Mouse (Mus musculus) heart, embryonic 14.5 days (tissue): Measurements from ENCODE around the gene Ptrh1. TPM values are rescaled to one million over a fixed set of nuclear protein-coding genes. Genes with fewer than 3 reads are reported as not detected.
A peak's percentile ranks its signal among the peaks of the same experiment; 100 is the strongest.

ENCODE experiments used
- ATAC-seq: fragments of 200-750 bp; cut with Nextera tagmentation; 2 replicates; pipeline ENCODE4 v1.8.0; 2017; ENCODE audit warnings: low read depth, moderate TSS enrichment; ENCODE audit not compliant: insufficient number of reproducible peaks, insufficient read depth, low FRiP score
- H3K27ac ChIP-seq, 2 experiments: fragments of 200-500 bp in 1 of 2; fragments of 300-500 bp in 1 of 2; sonication (generic) in 1 of 2; replicated peaks in 1 of 2; 2 replicates each; pipeline ENCODE4 v1.5.1; 2012 to 2014; ENCODE audit warnings: low read depth in 2 of 2, low read length in 2 of 2, control low read depth in 1 of 2, mild to moderate bottlenecking in 1 of 2, mixed read lengths in 1 of 2; ENCODE audit not compliant: control insufficient read depth in 1 of 2, insufficient read depth in 1 of 2
- H3K27me3 ChIP-seq: fragments of 300-500 bp; sonication (generic); 2 replicates; pipeline ENCODE4 v1.6.1; 2014; ENCODE audit warnings: mild to moderate bottlenecking, low read length, control low read depth; ENCODE audit not compliant: control insufficient read depth, insufficient read depth
- H3K36me3 ChIP-seq: fragments of 300-500 bp; sonication (generic); 2 replicates; pipeline ENCODE4 v1.6.1; 2014; ENCODE audit warnings: mild to moderate bottlenecking, control low read depth, low read length, mixed read lengths; ENCODE audit not compliant: control insufficient read depth, insufficient read depth
- H3K4me1 ChIP-seq, 2 experiments: fragments of 200-500 bp in 1 of 2; fragments of 300-500 bp in 1 of 2; sonication (generic) in 1 of 2; 2 replicates each; pipeline ENCODE4 v1.6.1; 2012 to 2014; ENCODE audit warnings: low read length in 2 of 2, control low read depth in 1 of 2, mixed read lengths in 1 of 2; ENCODE audit not compliant: control insufficient read depth in 2 of 2, insufficient read depth in 2 of 2
- H3K4me2 ChIP-seq: fragments of 300-500 bp; sonication (generic); 2 replicates; pipeline ENCODE4 v1.6.1; 2014; ENCODE audit warnings: mild to moderate bottlenecking, low read length
- H3K4me3 ChIP-seq, 2 experiments: fragments of 200-500 bp in 1 of 2; fragments of 300-500 bp in 1 of 2; sonication (generic) in 1 of 2; 2 replicates each; pipeline ENCODE4 v1.5.1; 2012 to 2014; ENCODE audit warnings: low read length in 2 of 2, mild to moderate bottlenecking in 2 of 2, control low read depth in 1 of 2, low read depth in 1 of 2, moderate library complexity in 1 of 2; ENCODE audit not compliant: control insufficient read depth in 1 of 2, insufficient read depth in 1 of 2
- H3K9ac ChIP-seq: fragments of 300-500 bp; sonication (generic); 2 replicates; pipeline ENCODE4 v1.6.1; 2014; ENCODE audit warnings: mild to moderate bottlenecking, low read length
- H3K9me3 ChIP-seq: fragments of 300-500 bp; sonication (generic); 2 replicates; pipeline ENCODE4 v1.6.1; 2016; ENCODE audit warnings: low read length, control low read depth; ENCODE audit not compliant: control insufficient read depth
- WGBS: fragments of 180-500 bp; shearing (Covaris S2); extraction: QIAGEN DNeasy Blood & Tissue Kit; methylation state at CpG from one replicate; pipeline ENCODE4 v1.1.7; 2014; 5-methylcytosine and 5-hydroxymethylcytosine counted together
- polyA plus RNA-seq: library from polyadenylated mRNA; unstranded; fragments of >200 nt; fragmentation: Nextera tagmentation; extraction: Ambion mirVana; gene quantifications from 2 replicates; pipeline ENCODE4 v1.2.1, GENCODE M21; 2014

The Ptrh1 gene
- polyA plus RNA-seq, 1 experiment from 2014 or later: 3.6 TPM

DNA sequence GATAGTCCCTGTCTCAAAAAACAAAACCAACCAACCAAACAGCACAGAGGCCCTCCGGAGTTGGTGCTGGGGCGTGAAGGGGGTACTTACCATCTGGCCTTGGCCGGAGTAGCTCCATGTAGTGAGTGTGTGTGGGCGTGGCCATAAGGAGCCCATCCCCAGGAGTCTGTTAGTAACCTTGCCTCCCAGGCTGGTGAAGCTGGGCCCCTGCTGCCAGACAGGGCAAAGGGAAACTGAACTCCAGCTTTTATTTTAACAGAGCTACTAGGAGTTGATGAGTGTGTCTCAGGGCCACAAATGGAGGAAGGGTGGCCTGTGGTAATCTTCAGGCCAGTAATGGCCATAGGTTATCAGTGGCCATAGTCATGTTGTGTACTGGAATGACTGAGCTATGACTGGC, 41.1 kb upstream of the Ptrh1 start:
- no peak overlapping the region; the same call in 1 of the 2 replicates for H3K4me2 ChIP-seq
- peaks cover 6 to 16% of the 10 kb centered on the region in 2 experiments for H3K4me1 ChIP-seq
- H3K27ac ChIP-seq: peak overlapping the region; percentile 65
- H3K4me3 ChIP-seq: no peak overlapping the region
- peak; percentile 28; the same call in 1 of the 2 replicates for ATAC-seq
- no peaks in the 10 kb centered on the region for H3K9me3 ChIP-seq
- no peaks in the 10 kb centered on the region for H3K36me3 ChIP-seq
- no peak overlapping the region for H3K9ac ChIP-seq
- no peaks in the 10 kb centered on the region; the same call in 1 of the 2 replicates for H3K27me3 ChIP-seq
- 38% methylated on average over 4 of the region's 4 CpGs for WGBS

DNA sequence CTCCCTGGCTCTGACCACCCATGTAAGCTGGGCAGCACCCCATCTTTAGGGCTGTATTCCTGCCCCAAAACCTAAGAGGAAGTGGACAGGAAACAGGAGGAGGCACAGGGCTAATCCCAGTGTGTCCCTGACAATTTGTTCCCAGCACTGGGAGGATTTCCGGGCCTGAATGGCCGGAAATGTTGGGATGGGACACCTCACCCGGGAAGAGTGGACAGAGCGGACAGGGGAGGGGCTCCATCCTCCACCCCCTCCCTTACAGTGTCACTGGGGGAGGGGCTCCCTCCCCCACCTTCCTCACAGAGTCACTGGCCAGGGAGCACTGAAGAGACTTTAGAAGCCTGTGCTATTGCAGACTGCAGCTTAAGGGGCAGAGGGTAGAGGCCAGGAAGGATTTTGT, 40.7 kb upstream of the Ptrh1 start:
- Histone ChIP-seq H3K4me1 (peaks cover 6 to 16% of the 10 kb centered on the region in 2 experiments), H3K36me3 (no peaks in the 10 kb centered on the region), H3K9me3 (no peaks in the 10 kb centered on the region), H3K4me3 (no peak overlapping the region), H3K9ac (no peak overlapping the region), H3K4me2 (0 out of 2 replicates have a peak overlapping the region, but pooled peaks have one; percentile 1), H3K27me3 (peaks cover 4% of the 10 kb centered on the region; the same call in 1 of the 2 replicates), H3K27ac (peak overlapping the region; percentile 65)
- ATAC-seq: peak; percentile 66
- WGBS: 39% methylated on average over 4 of the region's 4 CpGs

DNA sequence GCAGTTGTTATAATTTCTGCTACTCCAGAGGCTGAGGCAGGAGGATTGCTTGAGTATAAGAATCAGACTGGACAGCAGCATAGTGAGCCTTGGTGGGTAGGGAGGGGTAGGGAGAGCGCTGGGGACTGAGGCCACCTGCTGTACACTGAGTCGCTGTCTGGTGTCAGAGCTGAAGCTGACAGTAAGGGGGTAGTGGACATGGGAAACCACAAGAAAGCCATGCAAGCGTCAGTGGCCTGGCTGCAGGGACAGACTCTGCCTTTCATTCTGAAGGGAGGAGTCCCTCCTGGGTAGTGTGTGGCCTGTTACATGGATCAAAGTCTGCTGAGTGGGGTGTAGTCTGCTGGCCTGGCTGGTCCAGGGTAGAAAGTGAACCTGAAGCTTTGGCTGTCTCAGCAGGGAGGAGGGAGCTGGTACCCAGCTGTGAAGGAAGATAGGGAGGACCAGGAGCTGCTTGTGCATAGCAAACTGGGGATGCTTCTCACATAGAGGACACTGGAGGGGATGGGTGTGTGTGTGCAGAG, 39.2 kb upstream of the Ptrh1 start:
- WGBS: 34% methylated on average over 3 of the region's 3 CpGs

DNA sequence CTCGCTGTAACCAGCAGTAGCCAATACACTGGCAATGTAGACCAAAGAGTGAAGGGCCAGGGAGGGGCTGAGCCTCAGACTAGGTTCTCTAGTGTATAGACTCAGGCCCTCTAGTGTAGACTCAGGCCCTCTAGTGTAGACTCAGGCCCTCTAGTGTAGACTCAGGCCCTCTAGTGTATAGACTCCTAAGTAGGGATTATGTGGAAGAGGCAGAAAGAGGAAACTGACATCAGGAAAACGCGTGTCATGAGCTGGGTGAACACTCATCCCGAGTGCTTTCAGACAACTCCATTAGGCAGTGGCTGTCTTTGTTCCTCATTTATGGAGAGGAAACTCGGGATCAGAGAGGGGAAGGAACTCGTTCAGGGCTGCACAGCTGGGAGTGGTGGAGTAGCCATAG, 38.6 kb upstream of the Ptrh1 start:
- 44% methylated on average over 6 of the region's 6 CpGs for WGBS
- no peak for ATAC-seq
- peaks cover 21% of the 10 kb centered on the region for H3K27me3 ChIP-seq
- peak overlapping the region in 1 of 2 experiments; percentile 28; a peak in 1 of 4 replicates for H3K27ac ChIP-seq
- no peaks in the 10 kb centered on the region for H3K36me3 ChIP-seq
- H3K4me3 ChIP-seq: no peak overlapping the region
- no peaks in the 10 kb centered on the region for H3K9me3 ChIP-seq
- H3K9ac ChIP-seq: 0 out of 2 replicates have a peak overlapping the region, but pooled peaks have one; percentile 11
- H3K4me1 ChIP-seq: peaks cover 8 to 9% of the 10 kb centered on the region in 2 experiments
- H3K4me2 ChIP-seq: no peak overlapping the region

More for the DNA sequence above, 39.2 kb upstream of the Ptrh1 start:
- ATAC-seq: no peak
- Histone ChIP-seq H3K9me3 (no peaks in the 10 kb centered on the region), H3K4me1 (peaks cover 4 to 7% of the 10 kb centered on the region in 2 experiments), H3K4me2 (peak overlapping the region; percentile 1; the same call in 1 of the 2 replicates), H3K36me3 (no peaks in the 10 kb centered on the region), H3K9ac (no peak overlapping the region), H3K27ac (peak overlapping the region in 1 of 2 experiments; percentile 28; a peak in 1 of 4 replicates), H3K4me3 (no peak overlapping the region), H3K27me3 (peaks cover 14% of the 10 kb centered on the region)

DNA sequence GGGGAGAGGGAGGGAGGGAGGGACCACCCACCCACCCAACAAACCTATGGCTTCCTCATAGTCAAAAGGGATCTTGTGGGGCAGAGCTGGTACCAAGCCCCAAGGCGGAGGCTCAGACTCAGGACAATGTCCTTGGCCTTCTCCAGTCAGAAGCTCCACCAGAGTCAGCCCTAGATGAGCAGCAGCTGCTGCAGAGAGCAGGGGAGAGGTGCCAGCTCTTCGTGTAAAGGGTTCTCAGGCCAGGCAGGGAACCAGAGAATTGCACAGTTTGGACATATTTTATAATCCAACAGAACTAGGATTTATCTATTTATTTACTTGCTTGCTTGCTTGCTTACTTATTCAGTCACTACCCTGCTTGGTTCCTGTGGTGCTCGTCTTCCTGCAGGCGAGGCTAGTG, 36.3 kb upstream of the Ptrh1 start:
- Histone ChIP-seq H3K36me3 (peaks cover 11% of the 10 kb centered on the region; the same call in 1 of the 2 replicates), H3K27me3 (peaks cover 38% of the 10 kb centered on the region), H3K9me3 (no peaks in the 10 kb centered on the region), H3K4me3 (no peak overlapping the region), H3K4me1 (peaks cover 9 to 10% of the 10 kb centered on the region in 2 experiments), H3K27ac (no peak overlapping the region), H3K4me2 (no peak overlapping the region), H3K9ac (no peak overlapping the region)
- WGBS: 65% methylated on average over 4 of the region's 4 CpGs
- ATAC-seq: no peak

DNA sequence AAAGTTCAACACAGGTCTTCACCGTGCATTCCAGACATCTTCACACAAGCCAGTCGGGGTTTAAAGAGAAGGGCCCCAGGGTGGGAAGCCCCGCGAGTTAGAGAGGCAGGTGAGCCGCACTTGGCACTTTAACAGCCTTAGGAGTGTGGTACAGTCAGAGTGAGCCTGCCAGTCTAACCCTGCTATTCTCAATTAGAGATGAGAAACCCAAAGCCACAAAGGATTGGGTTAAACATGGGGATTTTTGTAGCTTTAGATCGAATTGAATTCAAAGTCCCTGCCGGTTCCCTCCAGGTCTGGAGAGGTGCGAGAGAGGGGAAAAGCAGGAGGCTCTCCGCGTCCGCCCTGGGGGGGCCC, 34.7 kb upstream of the Ptrh1 start, which contains the start of gene 6330409D20Rik:
TSS of gene 6330409D20Rik (minus strand) at position 101 of the 357 bp plus-strand sequence.
- H3K36me3 ChIP-seq: peaks cover 24% of the 10 kb centered on the region
- peak within 1 kb of the TSS; percentile 76 for H3K4me2 ChIP-seq
- 17% methylated on average over 11 of the region's 11 CpGs for WGBS
- peak within 1 kb of the TSS; percentile 69 for H3K9ac ChIP-seq
- peaks cover 6 to 10% of the 10 kb centered on the region in 2 experiments for H3K4me1 ChIP-seq
- H3K4me3 ChIP-seq: peak within 1 kb of the TSS; percentile 43 to 47
- H3K9me3 ChIP-seq: no peaks in the 10 kb centered on the region
- no peak within 1 kb of the TSS for H3K27ac ChIP-seq
- no peak for ATAC-seq
- H3K27me3 ChIP-seq: peaks cover 38% of the 10 kb centered on the region

DNA sequence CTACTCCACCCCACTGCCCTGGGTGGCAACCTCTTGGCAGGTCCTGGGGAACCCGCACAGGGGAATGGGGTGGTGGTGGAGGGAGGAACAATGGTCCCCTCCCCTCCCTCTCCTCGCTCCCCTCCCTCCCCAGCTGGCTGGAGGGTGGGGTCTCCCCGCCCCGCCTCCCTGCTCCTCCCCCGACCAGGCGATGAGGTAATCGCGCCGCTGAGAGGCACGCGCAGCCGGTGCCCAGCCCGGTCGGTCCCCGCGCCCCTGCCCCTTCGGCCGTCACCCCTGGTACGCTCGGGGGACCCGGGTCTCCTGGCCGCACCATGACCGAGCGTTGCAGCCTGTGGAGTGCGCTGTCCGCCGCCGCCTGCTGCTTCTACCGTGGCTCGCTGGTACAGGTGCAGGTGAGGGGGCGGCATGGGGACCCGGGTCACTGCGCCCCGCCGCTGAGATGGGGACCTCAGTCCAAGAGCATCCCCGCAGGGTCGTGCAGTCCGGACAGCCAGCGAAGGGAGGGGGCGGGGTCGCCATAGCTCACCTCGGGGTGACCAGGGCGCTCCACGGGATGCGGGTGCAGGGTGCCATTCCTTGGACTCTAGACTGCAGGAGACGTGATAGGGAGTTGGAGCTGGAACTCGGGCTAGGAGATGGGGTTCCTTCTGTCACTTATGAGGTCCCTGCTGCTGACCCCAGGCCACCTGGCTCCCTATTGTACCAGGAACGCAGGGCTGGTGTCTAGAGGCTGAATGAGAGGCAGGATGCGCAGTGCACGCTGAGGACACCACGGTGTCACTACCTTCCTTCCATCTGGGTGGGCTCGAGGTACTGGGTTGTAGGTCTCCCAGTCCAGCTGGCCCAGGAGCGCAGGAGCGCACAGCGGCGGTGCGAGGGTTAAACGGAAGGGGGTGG, 34.1 kb upstream of the Ptrh1 start:
- Histone ChIP-seq H3K36me3 (peaks cover 30% of the 10 kb centered on the region), H3K4me3 (peak overlapping the region; percentile 43 to 47), H3K27ac (no peak overlapping the region), H3K4me2 (peak overlapping the region; percentile 76), H3K4me1 (peaks cover 6 to 10% of the 10 kb centered on the region in 2 experiments), H3K9me3 (no peaks in the 10 kb centered on the region), H3K27me3 (peaks cover 38% of the 10 kb centered on the region), H3K9ac (peak overlapping the region; percentile 69)
- ATAC-seq: peak; percentile 36; the same call in 1 of the 2 replicates
- WGBS: 7% methylated on average over 58 of the region's 58 CpGs
